Mouse (Mus musculus) stomach, postnatal 0 days (tissue): ENCODE data around the gene Zbtb20. TPM values are rescaled to one million over a fixed set of nuclear protein-coding genes. Genes with fewer than 3 reads are reported as not detected.

Experiments
- ATAC-seq: fragments of 200-750 bp; cut with Nextera tagmentation; 2 replicates; pipeline ENCODE4 v1.8.0; 2017; ENCODE audit not compliant: low FRiP score, low TSS enrichment
- DNase-seq: peaks from one replicate; pipeline ENCODE4 v3.0.0-alpha.2; 2016; ENCODE audit warnings: low spot score
- H3K27ac ChIP-seq: fragments of 300-500 bp; sonication (generic); replicated peaks from 2 replicates; pipeline ENCODE4 v1.5.1; 2014; ENCODE audit warnings: mild to moderate bottlenecking, control low read depth
- H3K27me3 ChIP-seq: fragments of 300-500 bp; sonication (generic); 2 replicates; pipeline ENCODE4 v1.6.1; 2014; ENCODE audit warnings: low read length; ENCODE audit not compliant: control insufficient read depth, insufficient read depth
- H3K36me3 ChIP-seq: fragments of 300-500 bp; sonication (generic); 2 replicates; pipeline ENCODE4 v1.6.1; 2014; ENCODE audit warnings: low read length, mixed read lengths; ENCODE audit not compliant: control insufficient read depth, insufficient read depth
- H3K4me1 ChIP-seq: fragments of 300-500 bp; sonication (generic); replicated peaks from 2 replicates; pipeline ENCODE4 v1.6.1; 2014; ENCODE audit warnings: antibody characterized with exemption; ENCODE audit not compliant: control insufficient read depth, insufficient read depth
- H3K4me2 ChIP-seq: fragments of 300-500 bp; sonication (generic); replicated peaks from 2 replicates; pipeline ENCODE4 v1.6.1; 2014; ENCODE audit warnings: low read depth, mild to moderate bottlenecking, control low read depth, moderate library complexity
- H3K4me3 ChIP-seq: fragments of 300-500 bp; sonication (generic); 2 replicates; pipeline ENCODE4 v1.5.1; 2014; ENCODE audit warnings: low read depth, low read length, control low read depth
- H3K9ac ChIP-seq: fragments of 300-500 bp; sonication (generic); 2 replicates; pipeline ENCODE4 v1.6.1; 2014; ENCODE audit warnings: mild to moderate bottlenecking, low read length, control low read depth, mixed read lengths
- H3K9me3 ChIP-seq: fragments of 300-500 bp; sonication (generic); 2 replicates; pipeline ENCODE4 v1.6.1; 2016; ENCODE audit warnings: low read length; ENCODE audit not compliant: control insufficient read depth
- CTCF ChIP-seq: IDR thresholded peaks from 2 replicates; pipeline ENCODE4 v1.5.1; 2016; ENCODE audit warnings: antibody characterized with exemption, low read depth, mild to moderate bottlenecking, moderate library complexity
- EP300 ChIP-seq: optimal IDR thresholded peaks from 2 replicates; pipeline ENCODE3; 2016; ENCODE audit warnings: antibody characterized with exemption
- WGBS: fragments of 180-500 bp; shearing (Covaris S2); extraction: QIAGEN DNeasy Blood & Tissue Kit; methylation state at CpG from one replicate; pipeline ENCODE4 v1.1.7; 2014; 5-methylcytosine and 5-hydroxymethylcytosine counted together
- polyA plus RNA-seq: library from polyadenylated mRNA; unstranded; fragments of >200 nt; fragmentation: Nextera tagmentation; extraction: Ambion mirVana; gene quantifications from 2 replicates; pipeline ENCODE4 v1.2.1, GENCODE M21; 2015

The Zbtb20 gene
- polyA plus RNA-seq, 1 experiment from 2014 or later = 15.7 TPM

DNA sequence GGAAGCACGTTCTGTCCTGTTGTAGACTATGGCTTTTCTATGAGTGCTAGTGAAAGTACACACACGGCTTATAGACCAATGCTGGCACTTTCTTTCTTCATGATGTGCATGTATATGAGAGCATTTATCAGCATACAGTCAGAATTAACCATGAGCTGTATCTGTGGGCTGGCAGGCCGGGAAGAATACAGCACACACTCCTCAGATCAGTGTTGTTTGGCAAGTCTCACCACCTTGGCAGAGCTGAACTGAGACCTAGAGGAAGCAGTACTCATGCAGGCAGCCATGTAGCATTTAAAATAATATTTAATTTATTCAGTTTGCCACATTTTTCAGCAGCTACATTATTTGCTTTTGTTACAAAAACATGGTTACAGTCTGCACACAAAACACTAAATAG is 214.5 kb downstream of the Zbtb20 start:
- Histone ChIP-seq H3K4me1 (no peaks in the 10 kb centered on the region), H3K4me2 (no peak overlapping the region), H3K27ac (no peak overlapping the region), H3K36me3 (no peaks in the 10 kb centered on the region), H3K4me3 (no peak overlapping the region), H3K9ac (no peak overlapping the region), H3K9me3 (no peaks in the 10 kb centered on the region), H3K27me3 (no peaks in the 10 kb centered on the region)
- ATAC-seq = no peak
- TF ChIP-seq CTCF (no peak), EP300 (no peak)
- WGBS = 68% methylated on average over 3 of the region's 3 CpGs
- DNase-seq = no peak

DNA sequence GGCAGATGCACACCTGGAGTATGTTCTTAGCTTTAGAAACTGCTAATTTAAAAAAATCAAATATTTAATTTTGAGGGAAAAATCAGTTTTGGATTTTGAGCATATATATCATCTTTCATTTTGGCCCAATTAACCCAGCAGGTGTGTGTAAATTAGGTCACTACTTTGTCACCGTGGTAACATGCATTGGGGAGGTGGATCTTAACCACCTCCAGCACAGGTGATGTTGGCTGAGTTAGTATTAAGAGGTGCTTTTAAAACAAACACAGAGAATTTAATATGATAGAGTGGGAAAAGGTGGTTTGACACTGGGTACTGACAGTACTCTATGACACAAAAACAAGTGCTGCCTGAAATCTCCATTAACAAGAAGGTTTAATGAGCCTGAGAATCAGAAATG is 218.5 kb downstream of the Zbtb20 start:
- no peak for DNase-seq
- 94% methylated on average over 1 of the region's 1 CpGs for WGBS
- Histone ChIP-seq H3K9me3 (no peaks in the 10 kb centered on the region), H3K9ac (no peak overlapping the region), H3K4me2 (no peak overlapping the region), H3K4me3 (no peak overlapping the region), H3K27ac (no peak overlapping the region), H3K27me3 (no peaks in the 10 kb centered on the region), H3K36me3 (no peaks in the 10 kb centered on the region), H3K4me1 (no peaks in the 10 kb centered on the region)
- TF ChIP-seq EP300 (no peak), CTCF (no peak)
- no peak for ATAC-seq

DNA sequence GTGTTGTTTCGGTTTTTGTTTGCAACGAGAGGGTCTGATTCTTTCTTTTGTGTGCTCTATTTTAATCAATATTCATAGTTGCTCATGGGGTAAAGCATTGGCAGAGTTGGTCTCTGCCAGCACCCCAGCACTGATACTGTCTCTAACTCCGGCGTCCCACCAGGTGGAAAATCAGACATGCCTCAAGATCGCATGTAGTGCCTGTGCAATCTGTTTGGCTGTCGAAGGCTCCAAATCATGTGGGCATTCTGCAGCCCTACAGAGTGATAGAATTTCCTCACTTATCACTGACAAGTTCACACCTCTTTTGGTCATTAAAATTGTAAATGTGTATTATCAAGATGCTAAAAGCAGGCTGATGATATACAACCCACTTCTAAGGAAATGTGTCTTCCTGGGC is 219.1 kb downstream of the Zbtb20 start:
- Histone ChIP-seq H3K4me1 (no peaks in the 10 kb centered on the region), H3K9me3 (no peaks in the 10 kb centered on the region), H3K4me3 (no peak overlapping the region), H3K4me2 (no peak overlapping the region), H3K36me3 (no peaks in the 10 kb centered on the region), H3K27me3 (no peaks in the 10 kb centered on the region), H3K9ac (no peak overlapping the region), H3K27ac (no peak overlapping the region)
- TF ChIP-seq CTCF = no peak
- TF ChIP-seq EP300 = no peak
- no peak for DNase-seq
- 89% methylated on average over 6 of the region's 6 CpGs for WGBS
- no peak for ATAC-seq

DNA sequence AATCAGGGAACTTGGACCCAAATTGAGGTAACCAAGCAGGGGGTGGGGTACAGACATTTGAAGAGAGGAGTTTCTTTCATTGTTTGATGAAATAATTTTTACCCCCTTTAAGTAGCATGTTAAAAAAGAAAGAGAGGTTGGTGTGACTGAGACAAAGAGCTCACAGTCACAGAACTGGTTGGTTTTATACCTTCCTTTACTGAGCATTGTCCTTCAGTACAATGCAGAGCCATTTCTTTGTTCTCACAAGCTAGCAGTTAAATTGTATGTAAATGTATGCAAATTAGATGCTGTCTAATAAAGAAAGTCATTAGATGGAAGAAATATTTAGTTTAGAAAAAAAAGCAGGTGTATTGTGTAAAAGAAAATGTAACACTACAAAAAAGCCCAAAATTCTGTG is 220.4 kb downstream of the Zbtb20 start:
- no peak for TF ChIP-seq CTCF
- no peak for TF ChIP-seq EP300
- Histone ChIP-seq H3K4me1 (no peaks in the 10 kb centered on the region), H3K4me2 (no peak overlapping the region), H3K4me3 (no peak overlapping the region), H3K27ac (no peak overlapping the region), H3K9ac (no peak overlapping the region), H3K9me3 (no peaks in the 10 kb centered on the region), H3K27me3 (no peaks in the 10 kb centered on the region), H3K36me3 (no peaks in the 10 kb centered on the region)
- no peak for ATAC-seq
- no peak for DNase-seq

DNA sequence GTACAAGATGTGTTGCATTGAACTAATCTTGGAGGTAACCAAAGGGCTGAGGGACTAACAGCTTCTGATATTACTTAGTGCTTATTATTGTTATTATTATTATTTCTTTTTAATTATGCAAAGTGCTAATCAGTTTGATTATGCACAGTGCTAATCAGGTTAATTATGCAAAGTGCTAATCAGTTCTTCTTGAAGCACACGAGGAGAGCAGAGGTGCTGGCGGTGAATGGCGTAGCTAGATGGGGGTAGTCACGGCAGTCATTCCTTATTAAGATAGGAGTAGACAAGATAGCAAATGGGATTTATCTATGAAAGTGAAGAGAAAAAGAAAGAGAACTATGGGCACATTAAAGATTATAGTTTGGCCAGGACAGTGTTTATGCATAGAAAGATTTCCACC is 222.5 kb downstream of the Zbtb20 start:
- Histone ChIP-seq H3K27me3 (no peaks in the 10 kb centered on the region), H3K9me3 (no peaks in the 10 kb centered on the region), H3K4me1 (no peaks in the 10 kb centered on the region), H3K36me3 (no peaks in the 10 kb centered on the region), H3K9ac (no peak overlapping the region), H3K4me2 (no peak overlapping the region), H3K4me3 (no peak overlapping the region), H3K27ac (no peak overlapping the region)
- 90% methylated on average over 4 of the region's 4 CpGs for WGBS
- DNase-seq = no peak
- no peak for ATAC-seq
- TF ChIP-seq EP300 (no peak), CTCF (no peak)

DNA sequence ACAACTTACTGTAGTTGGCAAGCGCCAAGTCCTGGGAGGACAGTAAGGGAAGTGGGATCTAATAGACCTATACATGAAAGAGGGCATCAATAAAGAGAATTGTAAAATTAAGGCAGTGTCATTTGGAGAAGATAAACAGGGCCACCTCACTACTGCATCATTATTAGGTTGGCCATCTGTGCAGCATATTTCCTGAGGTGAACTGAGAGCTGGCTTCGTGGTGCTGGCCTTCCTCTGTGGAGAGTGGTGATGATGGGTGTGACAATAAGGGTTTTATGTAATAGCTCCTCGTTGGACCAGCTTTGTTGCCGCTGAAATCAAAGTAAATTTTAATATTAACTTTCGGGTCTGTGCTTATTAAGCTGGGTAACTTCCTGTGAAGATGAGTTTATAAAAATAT is 223.0 kb downstream of the Zbtb20 start:
- Histone ChIP-seq H3K9ac (no peak overlapping the region), H3K27me3 (no peaks in the 10 kb centered on the region), H3K36me3 (no peaks in the 10 kb centered on the region), H3K9me3 (no peaks in the 10 kb centered on the region), H3K4me3 (no peak overlapping the region), H3K27ac (no peak overlapping the region), H3K4me1 (no peaks in the 10 kb centered on the region), H3K4me2 (no peak overlapping the region)
- TF ChIP-seq EP300 (no peak), CTCF (no peak)
- ATAC-seq = no peak
- no peak for DNase-seq
- WGBS = 75% methylated on average over 5 of the region's 5 CpGs
